Mouse (Mus musculus): ENCODE results near the gene Ccdc158. TPM values are rescaled to one million over a fixed set of nuclear protein-coding genes. Genes with fewer than 3 reads are reported as not detected.

The Ccdc158 gene
- under 1 TPM; 0.26 to 0.31 TPM for total RNA-seq (2021)
- polyA plus RNA-seq (2012; rRNA removed), result 0.04 and 0.11 TPM in 2 replicates
- long read RNA-seq, result 0 reads

- peak; percentile 80 for DNase-seq
Observed at GRCm38 (mm10) chr5:92674859-92675573, at the start of gene Ccdc158. Gene Ccdc158 (minus strand): TSS chr5:92675271.

- DNase-seq, result no peak
Observed at GRCm38 (mm10) chr5:92721610-92722009, 46.5 kb upstream of the Ccdc158 start.

GRCm38 (mm10) chr5:92718856-92719255 is 43.8 kb upstream of the Ccdc158 start:
- no peak for DNase-seq

GRCm38 (mm10) chr5:92717666-92718360 is 42.7 kb upstream of the Ccdc158 start:
- no peak for DNase-seq

GRCm38 (mm10) chr5:92715890-92716289 is 40.8 kb upstream of the Ccdc158 start:
- DNase-seq, result no peak

GRCm38 (mm10) chr5:92715319-92715718 is 40.2 kb upstream of the Ccdc158 start:
- no peak for DNase-seq

GRCm38 (mm10) chr5:92714886-92715285 is 39.8 kb upstream of the Ccdc158 start:
- no peak for DNase-seq

- DNase-seq, result no peak
Observed at GRCm38 (mm10) chr5:92712621-92713395, 37.7 kb upstream of the Ccdc158 start.

- no peak for DNase-seq
Observed at GRCm38 (mm10) chr5:92711666-92712290, 36.7 kb upstream of the Ccdc158 start.

- DNase-seq, result peak; percentile 19
Observed at GRCm38 (mm10) chr5:92710779-92711178, 35.7 kb upstream of the Ccdc158 start.

- peak; percentile 20 for DNase-seq
Observed at GRCm38 (mm10) chr5:92707921-92708491, 32.9 kb upstream of the Ccdc158 start.

- no peak for DNase-seq
Observed at GRCm38 (mm10) chr5:92703671-92704070, 28.6 kb upstream of the Ccdc158 start.

- no peak for DNase-seq
Observed at GRCm38 (mm10) chr5:92701750-92702149, 26.7 kb upstream of the Ccdc158 start.

GRCm38 (mm10) chr5:92698837-92699529 is 23.9 kb upstream of the Ccdc158 start:
- DNase-seq, result no peak

- no peak for DNase-seq
Observed at GRCm38 (mm10) chr5:92698131-92698836, 23.2 kb upstream of the Ccdc158 start.

GRCm38 (mm10) chr5:92694316-92694995 is 19.4 kb upstream of the Ccdc158 start:
- no peak for DNase-seq

GRCm38 (mm10) chr5:92693744-92694143 is 18.7 kb upstream of the Ccdc158 start:
- no peak for DNase-seq

- no peak for DNase-seq
Observed at GRCm38 (mm10) chr5:92692206-92693007, 17.3 kb upstream of the Ccdc158 start.

- DNase-seq, result no peak
Observed at GRCm38 (mm10) chr5:92688569-92688968, 13.5 kb upstream of the Ccdc158 start.
